Mouse (Mus musculus) bone marrow macrophage, adult 2 months (primary cell): ENCODE measurements around the gene Prune2.

Source experiments
- CTCF ChIP-seq: IDR thresholded peaks from 2 replicates; pipeline ENCODE4 v1.5.1; 2012; ENCODE audit warnings: low read depth, mild to moderate bottlenecking, low read length, moderate library complexity
- POLR2A ChIP-seq: IDR thresholded peaks from 2 replicates; pipeline ENCODE4 v1.6.1; 2012; ENCODE audit warnings: mild to moderate bottlenecking, low read depth, low read length, borderline replicate concordance

DNA sequence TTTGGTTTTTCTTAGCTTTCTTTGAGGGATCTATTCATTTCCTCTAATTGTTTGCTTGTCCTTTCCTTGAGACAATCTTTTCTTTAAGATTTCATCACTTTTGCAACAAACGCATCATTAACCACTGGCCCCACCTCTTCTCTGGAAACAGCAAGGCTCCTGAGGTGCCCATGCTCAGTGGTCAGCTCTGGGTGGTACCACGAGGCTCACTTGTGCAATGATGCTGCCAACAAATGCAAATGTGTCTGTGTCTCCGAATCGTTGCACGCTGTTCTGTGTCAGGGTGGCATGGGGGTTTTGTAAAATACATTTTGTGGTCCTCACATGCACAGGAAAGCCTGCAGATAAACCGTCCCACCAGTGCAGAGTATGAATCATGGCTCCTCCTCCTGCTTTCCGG is 194.1 kb downstream of the Prune2 start:
- TF ChIP-seq POLR2A (no peak), CTCF (no peak)
